Mouse (Mus musculus) G1E (cell line): ENCODE measurements at regions not wholly inside any gene's neighbourhood (a gene's known extent, or its start where the extent isn't known, plus 50 kb on each side); places are given as distances from the start of the nearest gene placed in this dataset.

Experiments
- ATAC-seq: 2 replicates; pipeline ENCODE4 v1.8.0; 2016; ENCODE audit warnings: mild to moderate bottlenecking; ENCODE audit not compliant: insufficient number of reproducible peaks, poor library complexity, low FRiP score, severe bottlenecking; ENCODE audit errors: extremely low read depth
- DNase-seq: peaks from one replicate; pipeline ENCODE4 v3.0.0; 2012; ENCODE audit warnings: low spot score
- H3K27me3 ChIP-seq: 2 replicates; pipeline ENCODE4 v1.6.1; 2012; ENCODE audit warnings: mild to moderate bottlenecking, low read length, inconsistent platforms; ENCODE audit not compliant: insufficient read depth
- H3K36me3 ChIP-seq: replicated peaks from 2 replicates; pipeline ENCODE3; 2012; ENCODE audit warnings: mild to moderate bottlenecking, inconsistent platforms
- H3K4me1 ChIP-seq: 2 replicates; pipeline ENCODE4 v1.6.1; 2012; ENCODE audit warnings: low read depth, low read length, inconsistent platforms, mixed read lengths; ENCODE audit not compliant: insufficient read depth
- H3K4me3 ChIP-seq: 2 replicates; pipeline ENCODE4 v1.5.1; 2012; ENCODE audit warnings: low read depth, mild to moderate bottlenecking, inconsistent platforms, low read length, moderate library complexity, mixed read lengths
- H3K9me3 ChIP-seq: replicated peaks from 2 replicates; pipeline ENCODE4 v1.6.1; 2012; ENCODE audit warnings: inconsistent platforms
- CTCF ChIP-seq: IDR thresholded peaks from 2 replicates; pipeline ENCODE4 v1.5.1; 2012; ENCODE audit warnings: low read depth, low read length, inconsistent platforms, mixed read lengths
- GATA1 ChIP-seq: IDR thresholded peaks from 2 replicates; pipeline ENCODE4 v1.6.1; 2012; ENCODE audit warnings: borderline replicate concordance, low read length, inconsistent platforms, mixed read lengths
- GATA2 ChIP-seq: IDR thresholded peaks from 2 replicates; pipeline ENCODE4 v1.6.1; 2012; ENCODE audit warnings: low read depth, low read length, inconsistent platforms, borderline replicate concordance
- POLR2AphosphoS5 ChIP-seq: IDR thresholded peaks from 2 replicates; pipeline ENCODE4 v1.6.1; 2012; ENCODE audit warnings: low read depth, low read length, inconsistent platforms; ENCODE audit not compliant: insufficient replicate concordance
- TAL1 ChIP-seq: conservative IDR thresholded peaks from 2 replicates; pipeline ENCODE4 v1.6.1; 2012; ENCODE audit warnings: low read depth, low read length, inconsistent platforms, mixed read lengths

DNA sequence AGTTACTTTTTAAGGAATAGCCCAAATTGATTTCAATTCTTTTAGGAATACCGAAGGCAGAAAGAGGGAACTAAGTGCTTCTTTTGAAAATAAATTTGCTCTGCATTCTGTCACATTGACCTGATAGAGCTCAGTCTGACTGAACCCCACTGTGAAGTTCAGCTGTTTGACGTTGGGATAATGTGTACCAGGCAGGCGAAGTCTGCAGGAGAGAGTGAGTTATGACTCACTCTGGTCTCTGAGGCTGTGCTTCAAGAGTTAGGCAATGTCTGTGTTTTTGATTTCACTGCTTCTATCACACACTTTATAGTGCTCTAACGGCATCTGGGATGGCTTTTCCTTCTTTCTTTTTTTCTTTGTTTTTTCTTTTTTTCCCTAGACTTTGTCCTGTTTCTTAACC lies 283.5 kb downstream of the Naf1 start:
- no peak for ATAC-seq
- Histone ChIP-seq H3K4me1 (peaks cover 14% of the 10 kb centered on the region), H3K36me3 (no peaks in the 10 kb centered on the region), H3K27me3 (no peaks in the 10 kb centered on the region), H3K4me3 (no peak overlapping the region), H3K9me3 (no peaks in the 10 kb centered on the region)
- TF ChIP-seq GATA2, result no peak
- TF ChIP-seq GATA1, result no peak
- no peak for TF ChIP-seq POLR2AphosphoS5
- TF ChIP-seq TAL1, result no peak
- TF ChIP-seq CTCF, result no peak
- no peak for DNase-seq

GRCm38 (mm10) chr8:67181741-67182140 lies 321.7 kb downstream of the Naf1 start:
- ATAC-seq, result peak; percentile 86
- peak; percentile 48 for DNase-seq
- Histone ChIP-seq H3K4me3 (no peak overlapping the region; the same call in 1 of the 2 replicates), H3K27me3 (no peaks in the 10 kb centered on the region), H3K9me3 (0 out of 2 replicates have a peak, but pooled peaks cover 5% of the 10 kb centered on the region), H3K36me3 (no peaks in the 10 kb centered on the region), H3K4me1 (peaks cover 18% of the 10 kb centered on the region)
- peak; percentile 53 for TF ChIP-seq TAL1
- no peak for TF ChIP-seq GATA2
- TF ChIP-seq GATA1, result no peak

GRCm38 (mm10) chr8:67199213-67199612 lies 324.4 kb upstream of the Nat3 start:
- H3K4me3 ChIP-seq, result no peak overlapping the region
- DNase-seq (no peak), ATAC-seq (no peak)
- no peak for TF ChIP-seq TAL1
- TF ChIP-seq POLR2AphosphoS5, result no peak
- no peak for TF ChIP-seq CTCF
- TF ChIP-seq GATA1, result no peak
- TF ChIP-seq GATA2, result no peak
- no peaks in the 10 kb centered on the region for H3K27me3 ChIP-seq
- H3K36me3 ChIP-seq, result no peaks in the 10 kb centered on the region
- no peaks in the 10 kb centered on the region for H3K4me1 ChIP-seq
- H3K9me3 ChIP-seq, result no peaks in the 10 kb centered on the region

- no peaks in the 10 kb centered on the region for H3K36me3 ChIP-seq
- TF ChIP-seq GATA2 (no peak), POLR2AphosphoS5 (no peak), CTCF (no peak), TAL1 (no peak), GATA1 (no peak)
- DNase-seq (no peak), ATAC-seq (no peak)
- H3K27me3 ChIP-seq, result no peaks in the 10 kb centered on the region
- no peaks in the 10 kb centered on the region for H3K9me3 ChIP-seq
- H3K4me1 ChIP-seq, result no peaks in the 10 kb centered on the region
- no peak overlapping the region for H3K4me3 ChIP-seq
Observed at GRCm38 (mm10) chr8:67206064-67206463, 317.6 kb upstream of the Nat3 start.

GRCm38 (mm10) chr8:67231921-67232701 lies 291.5 kb upstream of the Nat3 start:
- TF ChIP-seq TAL1, result peak; percentile 64
- no peak for TF ChIP-seq GATA2

GRCm38 (mm10) chr8:67238934-67239333 lies 284.7 kb upstream of the Nat3 start:
- DNase-seq, result no peak
- TF ChIP-seq GATA1 (no peak), POLR2AphosphoS5 (no peak), GATA2 (no peak)
- H3K4me3 ChIP-seq, result no peak overlapping the region
- no peak for ATAC-seq
- peaks cover 5% of the 10 kb centered on the region; the same call in 1 of the 2 replicates for H3K4me1 ChIP-seq
- no peaks in the 10 kb centered on the region for H3K36me3 ChIP-seq
- H3K27me3 ChIP-seq, result no peaks in the 10 kb centered on the region
- no peaks in the 10 kb centered on the region for H3K9me3 ChIP-seq

More at GRCm38 (mm10) chr8:67231921-67232701, 291.5 kb upstream of the Nat3 start:
- Histone ChIP-seq H3K27me3 (no peaks in the 10 kb centered on the region), H3K9me3 (no peaks in the 10 kb centered on the region), H3K4me1 (peaks cover 21% of the 10 kb centered on the region), H3K4me3 (peak overlapping the region; percentile 23; the same call in 1 of the 2 replicates), H3K36me3 (no peaks in the 10 kb centered on the region)
- peak; percentile 83 for ATAC-seq
- peak; percentile 21 for DNase-seq

DNA sequence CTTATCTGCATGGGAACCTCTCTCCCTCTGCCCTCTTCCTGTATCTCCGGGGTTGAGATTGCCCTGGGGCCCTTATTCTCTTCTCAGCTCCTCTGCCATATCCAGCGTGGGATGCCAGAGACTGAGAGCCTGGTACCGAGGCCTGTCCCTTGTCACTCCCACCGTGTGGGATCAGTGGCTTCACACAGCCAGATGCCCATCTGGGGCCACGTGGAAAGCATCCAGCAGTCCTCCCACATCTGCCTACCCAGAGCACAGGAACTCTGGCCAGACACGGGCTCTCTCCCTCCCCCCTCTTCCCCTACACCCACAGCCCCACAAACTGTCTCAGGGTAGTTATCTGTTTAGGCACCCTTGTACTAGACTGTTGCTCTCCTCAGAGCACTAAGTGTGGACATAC lies 244.9 kb upstream of the Nat3 start:
- H3K4me3 ChIP-seq, result no peak overlapping the region
- TF ChIP-seq POLR2AphosphoS5 (no peak), TAL1 (no peak), GATA2 (no peak), CTCF (no peak)
- H3K9me3 ChIP-seq, result no peaks in the 10 kb centered on the region
- H3K4me1 ChIP-seq, result peaks cover 10% of the 10 kb centered on the region
- no peaks in the 10 kb centered on the region for H3K27me3 ChIP-seq
- ATAC-seq (no peak), DNase-seq (no peak)
- H3K36me3 ChIP-seq, result no peaks in the 10 kb centered on the region
